Mouse (Mus musculus) lung, embryonic 15.5 days (tissue): ENCODE measurements around the gene Cep162. TPM values are rescaled to one million over a fixed set of nuclear protein-coding genes. Genes with fewer than 3 reads are reported as not detected.

Source experiments
- ATAC-seq: fragments of 200-750 bp; cut with Nextera tagmentation; 2 replicates; pipeline ENCODE4 v1.8.0; 2017; ENCODE audit warnings: moderate number of reproducible peaks, borderline replicate concordance; ENCODE audit not compliant: low FRiP score, low TSS enrichment; ENCODE audit errors: extremely low read depth
- H3K27ac ChIP-seq: fragments of 300-500 bp; sonication (generic); 2 replicates; pipeline ENCODE4 v1.5.1; 2015; ENCODE audit warnings: moderate library complexity, mild to moderate bottlenecking, inconsistent platforms
- H3K27me3 ChIP-seq: fragments of 300-500 bp; sonication (generic); 2 replicates; pipeline ENCODE4 v1.6.1; 2015; ENCODE audit warnings: inconsistent platforms
- H3K36me3 ChIP-seq: fragments of 300-500 bp; sonication (generic); 2 replicates; pipeline ENCODE4 v1.6.1; 2015; ENCODE audit warnings: inconsistent platforms
- H3K4me1 ChIP-seq: fragments of 300-500 bp; sonication (generic); 2 replicates; pipeline ENCODE4 v1.6.1; 2015; ENCODE audit warnings: inconsistent platforms
- H3K4me2 ChIP-seq: fragments of 300-500 bp; sonication (generic); 2 replicates; pipeline ENCODE4 v1.6.1; 2015; ENCODE audit warnings: inconsistent platforms, mild to moderate bottlenecking, moderate library complexity
- H3K4me3 ChIP-seq: fragments of 300-500 bp; sonication (generic); 2 replicates; pipeline ENCODE4 v1.5.1; 2015; ENCODE audit warnings: mild to moderate bottlenecking, inconsistent platforms
- H3K9ac ChIP-seq: fragments of 300-500 bp; sonication (generic); 2 replicates; pipeline ENCODE4 v1.6.1; 2015; ENCODE audit warnings: inconsistent platforms
- H3K9me3 ChIP-seq: fragments of 300-500 bp; sonication (generic); 2 replicates; pipeline ENCODE4 v1.6.1; 2016; ENCODE audit warnings: inconsistent platforms
- WGBS: fragments of 180-500 bp; shearing (Covaris S2); methylation state at CpG from one replicate; pipeline ENCODE4 v1.1.7; 2015; 5-methylcytosine and 5-hydroxymethylcytosine counted together
- polyA plus RNA-seq: library from polyadenylated mRNA; unstranded; fragments of >200 nt; fragmentation: Nextera tagmentation; extraction: Ambion mirVana; gene quantifications from 2 replicates; pipeline ENCODE4 v1.2.1, GENCODE M21; 2015

Cep162 gene
- polyA plus RNA-seq, 1 experiment from 2014 or later: 6.4 TPM

- Histone ChIP-seq H3K4me3 (no peak overlapping the region), H3K9ac (no peak overlapping the region), H3K9me3 (no peaks in the 10 kb centered on the region), H3K27me3 (no peaks in the 10 kb centered on the region), H3K4me1 (no peaks in the 10 kb centered on the region), H3K4me2 (no peak overlapping the region), H3K27ac (no peak overlapping the region), H3K36me3 (peaks cover 16% of the 10 kb centered on the region)
- WGBS: 69% methylated on average over 6 of the region's 6 CpGs
- ATAC-seq: no peak
These were observed 57.3 kb downstream of the Cep162 start for GRCm38 (mm10) chr9:87198036-87198435.

DNA sequence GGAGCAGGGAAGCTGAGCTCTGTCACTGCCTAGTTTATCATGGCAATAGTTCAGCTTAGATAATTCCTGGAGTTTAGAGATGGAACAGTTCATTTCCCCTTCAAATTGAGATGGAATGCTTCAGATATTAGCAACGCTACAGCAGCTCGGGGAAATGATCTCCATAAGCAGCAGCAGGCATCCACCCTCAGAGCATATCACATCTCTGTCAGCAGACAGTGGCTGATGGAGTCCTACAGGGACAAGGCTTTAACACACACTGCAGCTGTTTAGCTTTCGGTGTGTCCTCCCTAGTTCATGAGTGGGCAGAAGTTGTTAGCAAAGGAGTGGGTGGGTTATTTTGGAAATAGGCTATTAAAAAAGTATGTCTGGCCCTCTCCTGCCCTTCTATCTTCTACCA lies 58.1 kb downstream of the Cep162 start:
- 80% methylated on average over 3 of the region's 3 CpGs for WGBS
- ATAC-seq: no peak
- no peaks in the 10 kb centered on the region for H3K4me1 ChIP-seq
- no peak overlapping the region for H3K4me3 ChIP-seq
- no peaks in the 10 kb centered on the region for H3K27me3 ChIP-seq
- peaks cover 22% of the 10 kb centered on the region for H3K36me3 ChIP-seq
- no peak overlapping the region for H3K4me2 ChIP-seq
- no peak overlapping the region for H3K9ac ChIP-seq
- no peak overlapping the region for H3K27ac ChIP-seq
- no peaks in the 10 kb centered on the region for H3K9me3 ChIP-seq

GRCm38 (mm10) chr9:87193721-87194120 lies 61.6 kb downstream of the Cep162 start:
- no peak for ATAC-seq
- WGBS: 90% methylated on average over 1 of the region's 1 CpGs
- H3K4me2 ChIP-seq: no peak overlapping the region
- no peaks in the 10 kb centered on the region for H3K9me3 ChIP-seq
- H3K27ac ChIP-seq: no peak overlapping the region
- no peaks in the 10 kb centered on the region for H3K27me3 ChIP-seq
- no peaks in the 10 kb centered on the region for H3K4me1 ChIP-seq
- H3K36me3 ChIP-seq: peaks cover 32% of the 10 kb centered on the region
- no peak overlapping the region for H3K4me3 ChIP-seq
- H3K9ac ChIP-seq: no peak overlapping the region

- 74% methylated on average over 4 of the region's 4 CpGs for WGBS
- Histone ChIP-seq H3K9me3 (no peaks in the 10 kb centered on the region), H3K9ac (no peak overlapping the region), H3K4me2 (no peak overlapping the region), H3K4me1 (no peaks in the 10 kb centered on the region), H3K4me3 (no peak overlapping the region), H3K36me3 (peaks cover 19% of the 10 kb centered on the region), H3K27me3 (no peaks in the 10 kb centered on the region), H3K27ac (no peak overlapping the region)
- ATAC-seq: no peak
These were observed 68.0 kb downstream of the Cep162 start for GRCm38 (mm10) chr9:87187336-87187735.

DNA sequence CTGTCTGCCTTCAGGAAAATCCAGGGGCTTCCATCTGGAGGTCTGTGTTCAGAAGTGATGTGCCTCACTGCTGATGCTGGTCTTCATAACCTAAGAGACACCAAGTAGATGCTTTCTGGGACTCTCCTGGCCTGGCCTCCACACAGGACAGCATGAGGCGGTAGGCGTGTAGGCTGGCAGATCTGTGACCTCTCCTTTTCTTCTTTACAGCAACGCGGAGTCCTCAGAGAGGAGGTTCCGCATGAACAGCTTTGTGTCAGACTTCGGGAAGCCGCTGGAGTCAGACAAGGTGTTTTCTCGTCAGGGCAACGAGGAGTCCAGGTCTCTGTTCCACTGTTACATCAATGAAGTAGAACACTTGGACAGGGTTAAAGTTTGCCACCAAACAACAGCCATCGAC lies 73.1 kb downstream of the Cep162 start:
- no peak overlapping the region for H3K4me2 ChIP-seq
- no peak for ATAC-seq
- no peak overlapping the region for H3K9ac ChIP-seq
- no peaks in the 10 kb centered on the region for H3K9me3 ChIP-seq
- H3K27me3 ChIP-seq: no peaks in the 10 kb centered on the region
- no peak overlapping the region for H3K4me3 ChIP-seq
- no peak overlapping the region for H3K27ac ChIP-seq
- no peaks in the 10 kb centered on the region for H3K4me1 ChIP-seq
- no peaks in the 10 kb centered on the region for H3K36me3 ChIP-seq
- 84% methylated on average over 10 of the region's 10 CpGs for WGBS

DNA sequence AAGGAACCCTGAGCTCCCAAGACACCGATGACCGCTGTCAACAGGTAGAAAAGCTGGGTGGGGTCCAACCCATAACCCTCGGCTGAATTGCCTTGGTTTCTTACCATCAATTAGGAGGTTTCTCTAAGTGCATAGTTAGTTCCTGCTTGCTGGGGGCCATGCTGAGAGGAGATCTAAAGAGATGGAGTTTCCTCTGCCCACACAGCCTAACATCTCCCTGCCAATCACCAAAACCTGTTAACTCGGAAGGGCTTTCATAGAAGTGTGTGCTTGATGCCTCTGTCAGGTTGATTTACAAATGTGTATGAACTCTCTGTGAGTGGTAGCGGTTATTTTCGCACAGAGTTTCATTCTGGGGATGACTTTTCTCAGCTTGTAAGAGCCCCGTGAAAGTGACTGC lies 76.8 kb downstream of the Cep162 start:
- no peak overlapping the region for H3K4me3 ChIP-seq
- no peak overlapping the region for H3K4me2 ChIP-seq
- H3K27ac ChIP-seq: no peak overlapping the region
- no peaks in the 10 kb centered on the region for H3K4me1 ChIP-seq
- H3K9ac ChIP-seq: no peak overlapping the region
- ATAC-seq: no peak
- H3K27me3 ChIP-seq: no peaks in the 10 kb centered on the region
- WGBS: 40% methylated on average over 7 of the region's 7 CpGs
- no peaks in the 10 kb centered on the region for H3K9me3 ChIP-seq
- H3K36me3 ChIP-seq: no peaks in the 10 kb centered on the region

- no peak for ATAC-seq
- no peaks in the 10 kb centered on the region for H3K4me1 ChIP-seq
- no peaks in the 10 kb centered on the region for H3K36me3 ChIP-seq
- no peak overlapping the region for H3K27ac ChIP-seq
- no peak overlapping the region for H3K4me2 ChIP-seq
- 81% methylated on average over 3 of the region's 3 CpGs for WGBS
- no peak overlapping the region for H3K4me3 ChIP-seq
- H3K9me3 ChIP-seq: no peaks in the 10 kb centered on the region
- no peak overlapping the region for H3K9ac ChIP-seq
- no peaks in the 10 kb centered on the region for H3K27me3 ChIP-seq
These were observed 83.8 kb downstream of the Cep162 start for GRCm38 (mm10) chr9:87171517-87171916.

DNA sequence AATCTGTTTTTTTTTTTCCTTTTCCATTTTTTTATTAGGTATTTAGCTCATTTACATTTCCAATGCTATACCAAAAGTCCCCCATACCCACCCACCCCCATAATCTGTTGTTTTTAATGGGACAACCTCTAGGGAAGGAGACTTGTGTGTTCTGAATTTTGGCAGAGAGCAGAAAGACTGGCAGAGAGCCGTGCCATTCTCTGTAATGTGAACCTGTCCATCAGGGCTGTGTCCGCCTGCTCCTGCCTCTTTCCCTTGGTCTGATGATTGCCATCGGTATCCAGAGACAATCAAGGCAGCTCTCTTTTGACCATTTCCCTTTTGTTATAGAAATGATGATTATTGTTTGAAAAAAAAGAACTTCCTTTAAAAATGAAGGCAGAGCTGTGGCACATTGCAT lies 84.4 kb downstream of the Cep162 start:
- no peak overlapping the region for H3K27ac ChIP-seq
- no peak overlapping the region for H3K4me3 ChIP-seq
- 76% methylated on average over 3 of the region's 3 CpGs for WGBS
- no peaks in the 10 kb centered on the region for H3K4me1 ChIP-seq
- no peaks in the 10 kb centered on the region for H3K36me3 ChIP-seq
- H3K9ac ChIP-seq: no peak overlapping the region
- no peaks in the 10 kb centered on the region for H3K9me3 ChIP-seq
- ATAC-seq: no peak
- no peak overlapping the region for H3K4me2 ChIP-seq
- H3K27me3 ChIP-seq: no peaks in the 10 kb centered on the region

GRCm38 (mm10) chr9:87169144-87169543 lies 86.2 kb downstream of the Cep162 start:
- Histone ChIP-seq H3K27ac (no peak overlapping the region), H3K27me3 (no peaks in the 10 kb centered on the region), H3K4me2 (no peak overlapping the region), H3K9ac (no peak overlapping the region), H3K4me1 (no peaks in the 10 kb centered on the region), H3K9me3 (no peaks in the 10 kb centered on the region), H3K4me3 (no peak overlapping the region), H3K36me3 (no peaks in the 10 kb centered on the region)
- no peak for ATAC-seq
- WGBS: 84% methylated on average over 12 of the region's 12 CpGs

- no peaks in the 10 kb centered on the region for H3K36me3 ChIP-seq
- no peak overlapping the region for H3K4me3 ChIP-seq
- H3K27me3 ChIP-seq: no peaks in the 10 kb centered on the region
- whole genome bisulfite sequencing: 64% methylated on average over 3 of the region's 3 CpGs
- no peaks in the 10 kb centered on the region for H3K9me3 ChIP-seq
- no peak overlapping the region for H3K4me2 ChIP-seq
- H3K4me1 ChIP-seq: no peaks in the 10 kb centered on the region
- no peak overlapping the region for H3K9ac ChIP-seq
- ATAC-seq: no peak
- H3K27ac ChIP-seq: no peak overlapping the region
These were observed 87.3 kb downstream of the Cep162 start for GRCm38 (mm10) chr9:87168051-87168450.

- Histone ChIP-seq H3K4me3 (no peak overlapping the region), H3K4me1 (no peaks in the 10 kb centered on the region), H3K9ac (no peak overlapping the region), H3K27me3 (no peaks in the 10 kb centered on the region), H3K27ac (no peak overlapping the region), H3K36me3 (no peaks in the 10 kb centered on the region), H3K9me3 (no peaks in the 10 kb centered on the region), H3K4me2 (no peak overlapping the region)
- 73% methylated on average over 9 of the region's 9 CpGs for WGBS
- no peak for ATAC-seq
These were observed 88.1 kb downstream of the Cep162 start for GRCm38 (mm10) chr9:87167001-87167830.

DNA sequence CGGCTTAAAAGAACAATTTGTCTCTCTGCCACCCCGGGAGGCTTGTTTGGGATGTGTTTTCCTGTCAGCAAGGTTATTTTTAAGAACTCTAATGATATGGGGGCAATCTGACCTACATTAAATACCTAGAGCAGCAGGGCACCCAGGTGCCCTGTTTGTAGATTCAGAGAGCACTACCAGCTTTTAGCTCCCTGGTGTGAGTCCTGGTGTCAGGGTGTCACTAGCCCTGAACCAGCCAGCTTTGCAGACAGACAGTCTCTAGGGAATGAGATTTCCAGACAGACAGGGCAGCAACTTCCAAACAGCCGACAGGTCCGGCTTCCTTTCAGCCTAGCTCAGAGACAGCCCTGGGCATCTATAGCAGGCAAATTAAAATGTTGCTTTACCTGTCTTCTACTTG lies 92.8 kb downstream of the Cep162 start:
- H3K9ac ChIP-seq: no peak overlapping the region
- no peak overlapping the region for H3K4me3 ChIP-seq
- H3K27me3 ChIP-seq: no peaks in the 10 kb centered on the region
- 76% methylated on average over 4 of the region's 4 CpGs for WGBS
- no peak for ATAC-seq
- no peaks in the 10 kb centered on the region for H3K4me1 ChIP-seq
- H3K4me2 ChIP-seq: no peak overlapping the region
- H3K9me3 ChIP-seq: no peaks in the 10 kb centered on the region
- H3K36me3 ChIP-seq: no peaks in the 10 kb centered on the region
- no peak overlapping the region for H3K27ac ChIP-seq
